Mouse (Mus musculus) monocyte, adult 2 months (primary cell): ENCODE measurements at regions not wholly inside any gene's neighbourhood (a gene's known extent, or its start where the extent isn't known, plus 50 kb on each side); places are given as distances from the start of the nearest gene placed in this dataset.

Experiments
- DNase-seq, 2 experiments: peaks; one replicate each; pipeline ENCODE4 v3.0.0; 2022; ENCODE audit warnings: low spot score in 2 of 2, low read depth in 1 of 2

GRCm38 (mm10) chr1:184480571-184481220, 251.7 kb downstream of the Hlx start:
- DNase-seq: peak; percentile 38 to 54

- peak; percentile 50 to 53 for DNase-seq
Measured at GRCm38 (mm10) chr1:184478006-184478405, 254.4 kb downstream of the Hlx start.

GRCm38 (mm10) chr1:184462481-184463124, 269.8 kb downstream of the Hlx start:
- DNase-seq: no peak

- DNase-seq: no peak
Measured at GRCm38 (mm10) chr1:184461411-184461810, 271.0 kb downstream of the Hlx start.

- no peak for DNase-seq
Measured at GRCm38 (mm10) chr1:184456727-184457126, 275.7 kb downstream of the Hlx start.

GRCm38 (mm10) chr1:184454381-184454780, 278.0 kb downstream of the Hlx start:
- DNase-seq: no peak

- DNase-seq: no peak
Measured at GRCm38 (mm10) chr1:184453673-184454072, 278.7 kb downstream of the Hlx start.

GRCm38 (mm10) chr1:184453061-184453460, 279.4 kb downstream of the Hlx start:
- no peak for DNase-seq

- DNase-seq: no peak
Measured at GRCm38 (mm10) chr1:184451686-184452085, 280.7 kb downstream of the Hlx start.

GRCm38 (mm10) chr1:184449007-184449406, 283.4 kb downstream of the Hlx start:
- DNase-seq: no peak

- peak; percentile 51 to 65 for DNase-seq
Measured at GRCm38 (mm10) chr1:184447911-184448310, 284.5 kb downstream of the Hlx start.

GRCm38 (mm10) chr1:184447161-184447667, 285.2 kb downstream of the Hlx start:
- no peak for DNase-seq

- DNase-seq: peak; percentile 54 to 68
Measured at GRCm38 (mm10) chr1:184444189-184444588, 288.2 kb downstream of the Hlx start.

GRCm38 (mm10) chr1:184442701-184443100, 289.7 kb downstream of the Hlx start:
- no peak for DNase-seq

GRCm38 (mm10) chr1:184441005-184441557, 291.3 kb downstream of the Hlx start:
- DNase-seq: peak; percentile 35 to 51

- no peak for DNase-seq
Measured at GRCm38 (mm10) chr1:184439506-184439905, 292.9 kb downstream of the Hlx start.

- no peak for DNase-seq
Measured at GRCm38 (mm10) chr1:184436387-184436786, 296.0 kb downstream of the Hlx start.

GRCm38 (mm10) chr1:184428612-184429011, 303.8 kb downstream of the Hlx start:
- no peak for DNase-seq

- DNase-seq: no peak
Measured at GRCm38 (mm10) chr1:184428035-184428434, 304.4 kb downstream of the Hlx start.

GRCm38 (mm10) chr1:184425694-184426093, 306.7 kb downstream of the Hlx start:
- no peak for DNase-seq

- DNase-seq: no peak
Measured at GRCm38 (mm10) chr1:184424035-184424434, 308.4 kb downstream of the Hlx start.

- no peak for DNase-seq
Measured at GRCm38 (mm10) chr1:184412596-184412995, 319.8 kb downstream of the Hlx start.
